Mouse (Mus musculus) brain, embryonic 14.5 days (tissue): ENCODE data around the gene Ush2a.

Experiments used
- CTCF ChIP-seq: fragments of 200-500 bp; IDR thresholded peaks from 2 replicates; pipeline ENCODE4 v1.5.1; 2012; ENCODE audit warnings: inconsistent platforms, mild to moderate bottlenecking, moderate library complexity, borderline replicate concordance; ENCODE audit not compliant: insufficient read depth, insufficient read length; ENCODE audit errors: extremely low read depth
- POLR2A ChIP-seq: fragments of 200-500 bp; IDR thresholded peaks from 2 replicates; pipeline ENCODE4 v1.6.1; 2012; ENCODE audit warnings: mild to moderate bottlenecking, inconsistent platforms, borderline replicate concordance; ENCODE audit not compliant: poor library complexity, insufficient read depth, insufficient read length, severe bottlenecking; ENCODE audit errors: extremely low read depth

DNA sequence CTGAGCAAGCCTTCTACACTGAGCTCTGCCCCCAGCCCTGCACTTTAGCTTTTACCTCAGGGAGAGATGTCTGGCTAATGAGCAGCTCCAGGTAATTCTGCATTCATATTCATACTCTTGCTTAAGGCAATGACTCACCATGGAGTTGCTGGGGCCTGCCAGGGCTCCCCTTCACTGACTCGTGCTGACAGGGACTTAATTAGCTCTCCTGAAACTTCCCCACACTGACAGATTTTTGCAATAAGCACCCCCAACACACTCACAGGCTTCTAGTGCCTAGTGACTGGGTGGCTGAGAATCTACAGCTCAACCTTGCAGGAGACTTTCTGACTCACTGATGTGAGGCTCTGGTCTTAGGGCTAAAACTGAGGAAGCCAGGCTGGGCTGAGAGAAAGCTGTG lies 658.1 kb downstream of the Ush2a start:
- TF ChIP-seq CTCF (no peak), POLR2A (no peak)
